Mouse (Mus musculus) kidney, adult 18-20 months (tissue): ENCODE data around the gene Cog4.
A peak's percentile ranks its signal among the peaks of the same experiment; 100 is the strongest.
"Not testable (repeated sequence)": the region's sequence is repeated elsewhere in the genome, so short reads cannot be mapped to it uniquely, and the experiment has no call there.

Experiments used
- DNase-seq: peaks from one replicate; pipeline ENCODE4 v3.0.0; 2021

The Cog4 gene

DNA sequence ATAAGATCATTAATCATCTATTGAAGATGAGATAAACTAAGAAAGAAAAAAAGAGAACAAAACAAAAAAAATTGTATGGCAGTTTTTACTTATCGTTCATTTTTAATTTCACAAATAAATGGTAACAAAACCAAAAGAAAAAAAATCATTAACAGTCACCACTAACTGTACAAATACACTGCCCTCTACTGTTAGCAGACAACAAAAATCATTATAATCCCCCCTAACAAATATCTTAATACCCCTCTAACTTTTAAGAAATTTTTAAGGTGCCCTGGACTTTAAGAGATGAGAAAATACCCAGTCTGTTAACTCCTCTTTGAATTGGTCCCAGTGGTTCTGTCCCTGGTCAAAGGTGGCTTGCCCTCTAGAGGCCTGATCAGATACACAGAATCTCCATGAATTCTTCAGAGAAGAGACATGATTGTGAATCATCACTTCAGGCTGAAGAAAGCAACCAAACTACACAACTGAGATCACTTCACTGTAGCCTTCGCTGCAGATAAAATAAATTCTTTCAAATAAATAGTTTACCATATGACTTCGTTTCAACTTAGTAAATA, 4.3 kb upstream of the Cog4 start:
- DNase-seq, result no peak

- no peak for DNase-seq
Observed at GRCm38 (mm10) chr8:110843207-110843606, 3.2 kb upstream of the Cog4 start.

- no peak for DNase-seq
Observed at GRCm38 (mm10) chr8:110844941-110845340, 1.5 kb upstream of the Cog4 start.

- DNase-seq, result peak; percentile 12
Observed at GRCm38 (mm10) chr8:110845821-110846404, 487 bp upstream of the Cog4 start.

DNA sequence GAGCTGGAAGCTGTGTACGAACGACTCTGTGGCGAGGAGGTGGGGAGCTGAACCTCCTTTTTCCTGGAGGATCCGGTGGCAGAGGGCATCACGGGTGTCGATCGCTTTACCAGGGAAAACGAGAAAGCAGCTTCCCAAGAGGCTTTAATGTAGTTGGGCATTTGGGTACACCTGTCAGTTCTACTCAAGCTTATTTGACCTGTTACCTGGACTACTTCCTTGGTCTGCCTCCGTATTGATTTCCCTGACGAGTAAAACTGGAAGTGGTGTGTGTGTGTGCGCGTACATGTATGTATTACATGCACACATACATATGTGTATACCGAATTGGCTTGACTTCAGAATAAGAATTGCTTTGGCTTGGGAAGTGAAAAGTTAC, 760 bp downstream of the Cog4 start:
- no peak for DNase-seq

DNA sequence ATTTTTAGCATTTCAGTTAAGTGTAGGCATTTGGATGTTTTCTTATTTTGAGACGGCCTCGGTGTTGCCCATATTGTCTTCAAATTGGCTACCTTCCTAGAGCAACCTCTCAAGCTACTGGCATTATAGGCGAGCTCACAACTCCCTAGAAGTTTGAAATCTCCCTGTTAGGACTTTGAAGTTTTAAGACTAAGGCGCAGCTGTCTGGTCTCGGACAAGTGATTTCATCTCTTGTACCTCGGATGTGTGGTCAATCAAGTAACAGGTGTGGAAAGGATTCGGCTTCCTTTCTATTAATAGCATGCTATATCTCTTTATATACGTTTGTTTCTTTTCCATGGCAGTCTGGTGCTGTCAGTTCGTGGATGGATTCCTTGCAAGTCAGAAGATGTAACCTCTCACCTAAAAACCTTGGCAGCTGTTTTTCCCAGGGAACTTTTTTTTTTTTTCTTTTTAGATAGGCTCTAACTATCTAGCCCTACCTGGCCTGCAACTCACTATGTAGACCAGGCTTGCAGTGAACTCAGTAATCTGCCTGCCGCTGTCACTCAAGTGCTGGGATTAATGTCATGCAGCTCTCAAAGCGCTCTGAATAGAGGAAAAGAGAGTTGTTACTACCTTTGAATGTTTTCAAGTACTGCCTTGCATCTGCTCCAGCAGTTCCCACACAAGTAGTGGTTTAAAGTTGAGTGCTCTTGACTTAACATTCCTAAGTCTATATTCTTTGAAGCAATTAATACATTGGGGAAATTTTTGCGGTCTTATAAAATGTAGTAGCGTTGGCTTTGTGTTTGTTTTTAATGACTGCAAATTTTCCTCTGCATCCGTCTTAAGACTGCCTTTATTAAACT, 1.5 kb downstream of the Cog4 start:
- DNase-seq, result no peak

DNA sequence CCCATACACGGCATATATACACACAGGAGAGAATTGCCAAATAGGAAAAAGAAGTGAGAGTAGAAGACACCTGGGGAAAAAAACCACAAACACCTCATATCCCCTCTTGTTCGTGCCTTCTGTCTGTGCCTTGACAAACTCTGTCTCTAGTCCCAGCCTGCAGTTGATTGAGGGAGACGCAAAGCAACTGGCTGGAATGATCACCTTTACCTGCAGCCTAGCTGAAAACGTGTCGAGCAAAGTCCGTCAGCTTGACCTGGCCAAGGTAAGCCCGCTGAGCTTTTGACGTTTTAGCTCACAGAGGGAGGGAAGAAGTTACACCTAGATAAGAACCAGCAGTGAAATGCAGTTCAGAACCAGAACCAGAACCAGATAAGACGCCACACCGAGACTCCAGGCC, 4.8 kb downstream of the Cog4 start:
- DNase-seq, result no peak

GRCm38 (mm10) chr8:110856073-110856472, 9.7 kb downstream of the Cog4 start:
- not testable (repeated sequence) for DNase-seq

DNA sequence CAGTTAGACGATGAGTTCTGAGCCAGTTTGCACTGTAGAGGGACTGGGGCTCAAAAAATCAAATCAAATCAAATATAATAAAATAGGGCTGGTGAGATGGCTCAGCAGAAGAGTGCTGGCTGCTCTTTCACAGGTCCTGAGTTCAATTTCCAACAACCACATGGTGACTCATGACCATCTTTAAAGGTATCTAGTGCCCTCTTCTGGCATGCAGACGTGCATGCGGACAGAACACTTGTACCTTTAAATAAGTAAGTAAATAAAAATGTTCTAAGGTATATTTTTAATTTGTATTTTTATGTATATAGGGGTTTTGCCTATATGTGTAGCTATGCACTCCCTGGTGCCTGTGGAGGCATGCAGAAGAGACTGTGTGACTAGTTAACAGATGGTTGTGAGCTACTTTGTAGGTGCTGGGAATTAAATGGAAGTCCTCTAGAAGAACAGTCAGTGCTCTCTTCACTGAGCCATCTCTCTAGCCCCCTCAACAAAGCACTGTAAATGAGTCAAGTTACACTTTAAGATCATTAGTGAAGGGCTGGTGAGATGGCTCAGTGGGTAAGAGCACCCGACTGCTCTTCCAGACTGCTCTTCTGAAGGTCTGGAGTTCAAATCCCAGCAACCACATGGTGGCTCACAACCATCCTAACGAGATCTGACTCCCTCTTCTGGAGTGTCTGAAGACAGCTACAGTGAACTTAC, 10.5 kb downstream of the Cog4 start:
- no peak for DNase-seq

GRCm38 (mm10) chr8:110859651-110860501, 13.5 kb downstream of the Cog4 start:
- DNase-seq, result no peak

DNA sequence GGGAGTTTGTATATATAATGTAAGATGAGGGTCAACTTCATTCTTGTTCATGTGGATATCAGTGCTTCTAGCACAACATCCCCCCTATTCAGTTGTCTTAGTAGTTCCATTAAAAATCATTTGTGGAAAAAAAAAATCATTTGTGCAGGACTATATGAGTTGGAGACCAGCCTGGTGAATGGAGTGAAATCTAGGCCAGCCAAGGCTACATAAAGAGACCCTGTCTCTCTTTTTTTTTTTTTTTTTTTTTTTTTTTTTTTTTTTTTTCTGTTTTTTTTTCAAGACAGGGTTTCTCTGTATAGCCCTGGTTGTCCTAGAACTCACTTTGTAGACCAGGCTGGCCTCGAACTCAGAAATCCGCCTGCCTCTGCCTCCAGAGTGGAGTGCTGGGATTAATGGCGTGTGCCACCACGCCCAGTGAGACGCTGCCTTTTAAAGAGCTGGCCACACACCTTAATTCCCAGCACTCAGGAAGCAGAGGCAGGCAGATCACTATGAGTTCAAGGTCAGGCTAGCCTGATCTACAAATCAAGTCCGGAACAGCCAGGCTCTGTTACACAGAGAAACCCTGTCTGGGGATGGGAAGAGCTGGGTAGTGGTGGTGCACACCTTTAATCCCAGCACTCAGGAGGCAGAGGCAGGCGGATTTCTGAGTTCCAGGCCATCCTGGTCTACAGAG, 15.1 kb downstream of the Cog4 start:
- not testable (repeated sequence) for DNase-seq

- no peak for DNase-seq
Observed at GRCm38 (mm10) chr8:110870501-110870900, 24.1 kb downstream of the Cog4 start.

DNA sequence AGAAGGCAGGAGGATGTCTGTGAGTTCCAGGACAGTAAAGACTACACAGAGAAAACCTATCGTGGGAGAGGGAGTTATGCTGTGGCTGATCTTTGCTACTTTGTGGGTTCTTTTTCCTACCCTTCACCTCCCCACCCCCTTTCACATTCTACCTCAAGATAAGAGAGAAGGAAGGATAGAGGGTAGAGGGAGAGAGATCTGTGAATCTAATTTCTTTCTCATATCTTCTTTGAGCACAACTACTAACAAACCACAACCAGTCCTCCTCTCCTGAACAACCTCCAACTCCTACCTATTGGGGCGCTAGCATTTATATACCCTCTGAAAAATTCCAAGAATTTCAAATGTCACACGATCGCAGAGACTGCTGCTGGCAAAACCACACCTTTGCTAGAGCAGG, 31.5 kb downstream of the Cog4 start:
- DNase-seq, result no peak

GRCm38 (mm10) chr8:110881741-110882310, 35.4 kb downstream of the Cog4 start:
- no peak for DNase-seq

DNA sequence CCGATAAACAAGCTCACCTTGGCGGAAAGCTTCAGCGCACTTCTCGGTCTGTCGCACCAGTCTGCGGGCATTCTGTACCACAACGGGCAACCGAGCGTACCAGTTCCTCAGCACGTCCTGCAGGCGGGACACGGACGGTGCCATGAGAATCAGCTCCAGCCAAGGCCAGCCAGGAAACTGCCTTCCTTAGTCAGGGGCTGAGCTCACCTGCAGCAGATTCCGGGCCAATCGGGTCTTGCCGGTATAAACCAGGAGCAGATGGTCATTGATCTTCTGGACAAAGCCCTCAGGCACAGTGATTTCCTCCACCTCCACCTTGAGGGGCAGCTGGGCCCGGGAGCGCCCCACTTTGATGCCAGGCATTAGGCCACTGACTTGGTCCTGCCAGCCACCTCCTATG, 37.4 kb downstream of the Cog4 start:
- DNase-seq, result no peak

DNA sequence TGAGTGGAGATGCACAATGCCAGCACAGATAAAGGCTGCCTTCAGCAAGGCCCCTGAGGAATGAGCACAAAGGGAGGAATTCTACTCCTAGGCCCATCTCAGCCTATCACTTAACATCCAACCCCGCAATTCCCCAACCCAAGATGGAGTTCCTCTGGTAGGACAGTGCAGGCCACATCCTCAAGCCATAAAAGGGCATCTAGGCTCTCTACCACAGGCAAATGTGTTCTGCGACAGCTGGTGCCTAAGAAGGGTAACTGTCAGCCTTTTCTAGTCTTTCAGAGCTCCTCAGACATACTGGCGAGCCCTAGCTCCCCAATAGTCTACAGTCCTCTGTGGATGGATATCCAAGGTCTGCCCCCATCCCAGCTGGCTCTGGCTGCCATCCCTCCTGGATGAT, 40.2 kb downstream of the Cog4 start:
- DNase-seq, result no peak

DNA sequence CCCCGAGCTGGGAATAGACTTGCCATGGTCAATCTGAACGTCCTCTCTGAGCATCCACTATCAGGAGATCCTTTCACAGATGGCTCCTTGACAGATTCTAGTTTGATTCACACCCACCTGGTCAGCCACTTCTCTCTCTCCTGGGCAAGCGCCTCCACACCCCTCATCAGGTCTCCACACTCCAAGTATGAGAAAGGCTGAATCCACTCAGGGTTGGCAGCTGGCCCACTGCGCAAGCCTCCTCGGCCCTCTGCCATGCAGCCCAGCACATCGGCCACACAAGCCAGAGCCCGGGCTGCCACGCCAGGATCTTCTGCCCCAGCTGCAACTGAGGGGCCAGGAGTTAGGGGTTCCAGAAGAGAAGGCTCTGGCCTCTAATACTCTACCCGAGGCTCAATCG, 41.2 kb downstream of the Cog4 start:
- DNase-seq, result no peak

DNA sequence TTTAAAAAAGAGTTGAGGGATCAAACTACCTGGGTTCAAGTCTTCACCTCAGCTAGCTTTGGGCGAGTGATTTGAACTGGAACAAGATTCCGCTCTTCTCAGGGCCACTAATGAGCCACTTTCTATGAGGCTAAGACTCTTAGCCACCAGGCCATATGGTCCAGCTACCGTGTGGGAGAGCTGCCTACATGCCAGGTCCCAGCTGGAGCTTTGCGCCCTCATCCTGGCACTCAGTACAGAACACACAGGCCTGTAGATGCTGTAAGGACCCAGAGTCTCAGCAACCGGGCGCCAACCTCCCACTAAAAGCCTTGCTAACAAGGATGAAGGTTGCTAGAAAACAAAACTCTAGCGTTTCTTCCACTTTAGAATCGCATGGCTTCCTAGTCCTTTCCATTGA, 42.0 kb downstream of the Cog4 start:
- DNase-seq, result no peak

GRCm38 (mm10) chr8:110888860-110889259, 42.5 kb downstream of the Cog4 start:
- no peak for DNase-seq

DNA sequence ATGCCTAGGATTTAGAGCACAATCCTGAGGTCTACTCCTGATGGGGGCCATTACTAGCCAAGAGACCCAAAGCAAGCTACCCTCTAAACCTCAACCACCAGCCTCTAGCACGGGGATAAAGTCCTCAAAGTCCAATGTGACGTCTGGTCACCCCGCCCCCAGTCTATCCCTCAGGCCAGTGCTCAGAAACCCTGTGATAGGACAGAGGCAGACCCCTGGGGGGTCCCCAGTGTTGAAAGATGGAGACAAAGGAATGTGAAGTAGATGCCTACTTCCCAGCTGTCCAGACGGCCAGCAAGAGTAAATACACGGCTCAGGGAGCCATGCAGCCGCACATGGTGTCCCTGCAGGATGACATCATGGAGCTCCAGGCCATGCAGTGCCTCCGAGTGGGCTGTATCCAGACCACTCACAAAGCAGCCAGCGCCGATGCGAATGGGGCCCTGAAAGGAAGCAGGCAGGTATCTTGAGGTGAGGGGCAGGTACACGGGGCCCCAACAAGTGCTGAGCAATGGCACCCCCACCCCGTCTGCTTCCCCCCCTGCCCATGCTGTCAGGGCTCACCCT, 43.6 kb downstream of the Cog4 start:
- no peak for DNase-seq

- DNase-seq, result no peak
Observed at GRCm38 (mm10) chr8:110892040-110892439, 45.6 kb downstream of the Cog4 start.
